Mouse (Mus musculus) thymus, adult 2 months (tissue): Measurements from ENCODE around the gene Rundc1. TPM values are rescaled to one million over a fixed set of nuclear protein-coding genes. Genes with fewer than 3 reads are reported as not detected.
A peak's percentile ranks its signal among the peaks of the same experiment; 100 is the strongest.
"Not testable (repeated sequence)": the region's sequence is repeated elsewhere in the genome, so short reads cannot be mapped to it uniquely, and the experiment has no call there.

Experiments used
- DNase-seq: peaks from one replicate; pipeline ENCODE4 v3.0.0; 2021
- H3K27ac ChIP-seq: fragments of 200-500 bp; 2 replicates; pipeline ENCODE4 v1.5.1; 2012; ENCODE audit warnings: low read length, control low read depth; ENCODE audit not compliant: control insufficient read depth, insufficient read depth
- H3K27me3 ChIP-seq: fragments of 200-500 bp; 2 replicates; pipeline ENCODE4 v1.6.1; 2012; ENCODE audit warnings: mild to moderate bottlenecking, low read length, moderate library complexity, mixed read lengths; ENCODE audit not compliant: control insufficient read depth, insufficient read depth
- H3K36me3 ChIP-seq: fragments of 200-500 bp; 2 replicates; pipeline ENCODE4 v1.6.1; 2012; ENCODE audit warnings: mild to moderate bottlenecking, low read length, moderate library complexity; ENCODE audit not compliant: control insufficient read depth, insufficient read depth
- H3K4me1 ChIP-seq: fragments of 200-500 bp; replicated peaks from 2 replicates; pipeline ENCODE4 v1.6.1; 2012; ENCODE audit warnings: low read length; ENCODE audit not compliant: control insufficient read depth, insufficient read depth
- H3K4me3 ChIP-seq: fragments of 200-500 bp; 2 replicates; pipeline ENCODE4 v1.5.1; 2012; ENCODE audit warnings: mild to moderate bottlenecking, low read length, control low read depth, moderate library complexity; ENCODE audit not compliant: control insufficient read depth, insufficient read depth
- CTCF ChIP-seq: fragments of 200-500 bp; IDR thresholded peaks from 2 replicates; pipeline ENCODE4 v1.5.1; 2012; ENCODE audit warnings: mild to moderate bottlenecking, control low read depth, low read length, moderate library complexity, borderline replicate concordance; ENCODE audit not compliant: control insufficient read depth, poor library complexity, insufficient read depth; ENCODE audit errors: extremely low read depth
- POLR2A ChIP-seq: fragments of 200-500 bp; IDR thresholded peaks from 2 replicates; pipeline ENCODE4 v1.6.1; 2012; ENCODE audit warnings: mild to moderate bottlenecking, low read length, control low read depth, moderate library complexity; ENCODE audit not compliant: control insufficient read depth, poor library complexity, insufficient read depth; ENCODE audit errors: extremely low read depth
- WGBS: fragments of 180-500 bp; shearing (Covaris S2); methylation state at CpG from one replicate; pipeline ENCODE4 v1.1.7; 2018; 5-methylcytosine and 5-hydroxymethylcytosine counted together
- polyA plus RNA-seq: library from polyadenylated mRNA; depleted of rRNA; stranded (reverse); fragments of >200 nt; gene quantifications from 2 replicates; pipeline ENCODE4 v1.2.3, GENCODE M21; 2012; rRNA removed

Gene Rundc1
- 27.4 and 28.5 TPM in 2 replicates for polyA plus RNA-seq

DNA sequence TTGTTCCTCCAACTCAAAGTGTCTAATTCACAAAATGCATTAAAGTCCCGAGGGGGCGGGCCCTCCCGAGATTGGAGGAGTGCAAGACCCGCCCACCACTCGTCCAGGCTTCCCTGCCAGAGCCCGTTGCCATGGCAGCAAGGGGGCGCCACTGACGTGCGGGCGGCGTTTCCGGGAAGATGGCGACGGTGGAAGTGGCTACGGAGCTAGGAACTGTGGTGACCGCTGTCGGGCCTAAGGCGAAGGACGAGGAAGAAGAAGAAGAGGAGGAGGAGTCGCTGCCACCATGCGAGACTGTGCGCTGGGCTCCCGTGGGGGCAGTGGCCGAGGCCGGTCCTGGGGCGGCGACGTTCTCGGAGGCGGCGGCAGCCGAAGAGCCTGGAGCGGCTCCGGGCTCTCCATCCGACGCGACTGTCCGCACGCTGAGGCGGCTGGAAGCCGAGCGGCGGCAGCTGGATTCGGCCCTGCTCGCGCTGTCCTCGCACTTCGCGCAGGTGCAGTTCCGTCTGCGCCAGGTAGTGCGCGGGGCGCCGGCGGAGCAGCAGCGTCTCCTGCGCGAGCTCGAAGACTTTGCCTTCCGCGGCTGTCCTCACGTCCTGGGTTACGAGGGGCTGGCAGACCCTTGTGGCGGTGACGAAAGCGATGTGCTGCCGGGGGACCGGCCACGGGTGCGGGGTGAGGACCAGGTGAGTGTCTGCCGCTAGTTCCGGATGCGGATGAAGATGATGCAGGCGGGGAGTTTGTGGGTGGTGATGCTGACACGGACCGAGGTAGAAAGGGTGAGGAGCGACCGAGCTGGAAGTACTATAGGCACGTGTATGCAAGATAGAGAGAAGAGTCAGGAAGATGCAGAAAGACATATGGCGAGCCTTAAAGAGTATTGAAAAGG, at the start of gene Rundc1, which contains the start of gene Ptges3l:
Gene Rundc1, plus strand, starts transcription at position 161 of the 889 bp plus-strand sequence.
Gene Ptges3l, minus strand, starts transcription at position 409 of the 889 bp plus-strand sequence.
- under 1% methylated on average over 74 of the region's 81 CpGs for WGBS
- peak; percentile 63; the same call in 1 of the 2 replicates for TF ChIP-seq CTCF
- TF ChIP-seq POLR2A, result peak; percentile 59; the same call in 1 of the 2 replicates
- H3K36me3 ChIP-seq, result peaks cover 5% of the 10 kb centered on the region; the same call in 1 of the 2 replicates
- peak; percentile 99 for DNase-seq
- H3K4me1 ChIP-seq, result peaks cover 11% of the 10 kb centered on the region
- no peaks in the 10 kb centered on the region for H3K27me3 ChIP-seq
- H3K4me3 ChIP-seq, result peak within 1 kb of the TSS; percentile 95
- H3K27ac ChIP-seq, result no peak within 1 kb of the TSS; the same call in 1 of the 2 replicates

DNA sequence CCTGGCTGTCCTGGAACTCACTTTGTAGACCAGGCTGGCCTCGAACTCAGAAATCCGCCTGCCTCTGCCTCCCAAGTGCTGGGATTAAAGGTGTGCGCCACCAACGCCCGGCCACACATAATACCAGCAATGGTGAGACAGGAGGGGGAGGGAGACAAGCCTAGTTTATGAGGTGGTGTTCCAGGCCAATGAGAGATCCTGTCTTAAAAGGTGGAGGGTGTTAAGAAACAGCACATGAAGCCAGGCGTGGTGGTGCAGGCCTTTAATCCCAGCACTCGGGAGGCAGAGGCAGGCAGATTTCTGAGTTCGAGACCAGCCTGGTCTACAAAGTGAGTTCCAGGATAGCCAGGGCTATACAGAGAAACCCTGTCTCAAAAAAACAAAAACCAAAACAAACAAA, 46.7 kb upstream of the Rundc1 start:
- not testable (repeated sequence) for H3K27me3 ChIP-seq, H3K4me3 ChIP-seq, H3K4me1 ChIP-seq, DNase-seq, H3K36me3 ChIP-seq, H3K27ac ChIP-seq
- WGBS, result 95% methylated on average over 8 of the region's 8 CpGs

DNA sequence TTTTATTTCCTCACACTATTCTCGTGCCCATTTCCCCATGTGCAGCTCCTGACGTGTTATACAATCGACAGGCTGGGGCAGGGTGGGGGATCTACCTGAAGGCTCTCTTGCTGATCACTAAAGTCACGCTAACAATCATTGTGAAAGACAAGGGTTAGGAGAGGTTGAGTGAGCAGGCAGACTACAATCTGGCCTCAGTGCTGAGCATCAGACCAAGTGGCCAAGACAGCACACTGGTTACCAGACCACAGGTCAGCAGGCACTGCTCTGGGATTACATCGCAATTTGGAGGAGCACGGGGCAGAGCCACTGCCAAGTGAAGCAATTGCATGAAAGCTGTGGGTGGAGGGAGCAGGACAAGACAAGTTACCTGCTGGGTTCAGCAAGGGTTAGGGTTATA, 46.0 kb upstream of the Rundc1 start:
- peaks cover 6% of the 10 kb centered on the region; the same call in 1 of the 2 replicates for H3K4me1 ChIP-seq
- no peak overlapping the region for H3K4me3 ChIP-seq
- H3K27me3 ChIP-seq, result no peaks in the 10 kb centered on the region
- TF ChIP-seq POLR2A (no peak), CTCF (no peak)
- H3K27ac ChIP-seq, result no peak overlapping the region
- no peak for DNase-seq
- no peaks in the 10 kb centered on the region for H3K36me3 ChIP-seq
- 81% methylated on average over 6 of the region's 6 CpGs for WGBS

DNA sequence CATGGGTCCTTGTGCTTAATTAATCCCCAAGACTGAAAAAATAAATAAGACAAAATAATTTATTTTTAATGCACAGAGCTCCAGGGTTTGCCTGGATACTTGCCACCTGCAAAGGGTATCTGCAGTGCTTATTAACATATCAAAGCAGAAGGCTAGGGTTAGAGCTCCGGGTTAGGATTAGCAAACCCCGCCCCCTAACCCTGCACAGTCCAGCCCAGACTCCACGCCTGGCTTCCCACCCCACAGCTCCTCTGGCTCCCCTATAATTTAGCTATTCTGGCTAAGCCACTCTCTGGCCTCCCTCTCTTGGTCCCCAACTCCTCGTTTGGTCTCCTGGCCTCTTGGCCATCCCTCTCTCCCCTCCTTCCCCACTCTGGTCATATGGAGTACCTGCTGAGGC, 43.1 kb upstream of the Rundc1 start:
- TF ChIP-seq CTCF (no peak), POLR2A (no peak)
- DNase-seq, result no peak
- Histone ChIP-seq H3K36me3 (no peaks in the 10 kb centered on the region), H3K4me1 (no peaks in the 10 kb centered on the region), H3K27me3 (no peaks in the 10 kb centered on the region; the same call in 1 of the 2 replicates), H3K27ac (no peak overlapping the region), H3K4me3 (no peak overlapping the region)
- WGBS, result 54% methylated on average over 4 of the region's 4 CpGs

DNA sequence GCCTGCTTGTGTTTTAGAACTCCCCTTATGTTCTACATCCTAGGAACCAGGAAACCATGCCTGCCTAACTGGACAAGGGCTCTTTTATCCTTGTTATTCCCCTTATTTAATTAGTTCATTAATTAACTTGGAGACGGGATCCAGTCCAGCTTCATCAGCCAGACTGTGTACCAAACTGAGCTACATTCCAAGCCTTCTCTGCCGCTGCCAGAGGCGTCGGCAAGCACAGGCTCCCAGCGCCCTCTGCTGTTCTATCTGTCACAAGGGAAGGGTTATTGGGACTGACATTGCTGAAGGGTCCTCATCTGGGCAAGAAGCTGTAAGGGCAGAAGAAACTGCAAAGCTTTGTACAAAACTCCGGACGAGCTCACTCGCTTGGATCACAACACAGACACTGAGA, 29.8 kb upstream of the Rundc1 start:
- Histone ChIP-seq H3K36me3 (no peaks in the 10 kb centered on the region), H3K4me3 (no peak overlapping the region), H3K4me1 (no peaks in the 10 kb centered on the region), H3K27ac (no peak overlapping the region), H3K27me3 (no peaks in the 10 kb centered on the region)
- TF ChIP-seq CTCF (peak; percentile 84), POLR2A (no peak)
- peak; percentile 71 for DNase-seq
- WGBS, result 2% methylated on average over 8 of the region's 8 CpGs

DNA sequence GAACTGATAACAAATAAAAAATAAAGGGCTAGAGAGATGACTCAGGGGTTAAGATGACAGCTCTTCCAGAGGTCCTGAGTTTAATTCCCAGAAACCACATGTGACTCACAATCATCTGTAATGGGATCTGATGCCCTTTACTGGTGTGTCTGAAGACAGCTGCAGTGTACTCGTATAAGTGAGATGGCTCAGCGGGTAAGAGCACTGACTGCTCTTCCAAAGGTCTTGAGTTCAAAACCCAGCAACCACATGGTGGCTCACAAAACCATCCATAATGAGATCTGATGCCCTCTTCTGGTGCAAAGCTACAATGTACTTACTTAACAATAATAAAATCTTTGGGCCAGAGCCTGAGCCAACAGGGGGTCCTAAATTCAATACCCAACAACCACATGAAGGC, 9.6 kb upstream of the Rundc1 start:
- WGBS, result 95% methylated on average over 2 of the region's 2 CpGs
- TF ChIP-seq POLR2A (no peak), CTCF (no peak)
- no peak for DNase-seq

More for the DNA sequence above, 9.6 kb upstream of the Rundc1 start:
- Histone ChIP-seq H3K27me3 (no peaks in the 10 kb centered on the region), H3K4me3 (no peak overlapping the region), H3K27ac (no peak overlapping the region), H3K36me3 (peaks cover 9% of the 10 kb centered on the region), H3K4me1 (0 out of 2 replicates have a peak, but pooled peaks cover 3% of the 10 kb centered on the region)
